Mouse (Mus musculus) colon, adult 2 months (tissue): ENCODE results near the gene Vmn1r192. TPM values are rescaled to one million over a fixed set of nuclear protein-coding genes. Genes with fewer than 3 reads are reported as not detected.

Source experiments
- polyA plus RNA-seq: library from polyadenylated mRNA; depleted of rRNA; stranded (reverse); fragments of >200 nt; gene quantifications from 2 replicates; pipeline ENCODE4 v1.2.3, GENCODE M21; 2012; rRNA removed

Gene Vmn1r192
- polyA plus RNA-seq, result not detected in 2 replicates

DNA sequence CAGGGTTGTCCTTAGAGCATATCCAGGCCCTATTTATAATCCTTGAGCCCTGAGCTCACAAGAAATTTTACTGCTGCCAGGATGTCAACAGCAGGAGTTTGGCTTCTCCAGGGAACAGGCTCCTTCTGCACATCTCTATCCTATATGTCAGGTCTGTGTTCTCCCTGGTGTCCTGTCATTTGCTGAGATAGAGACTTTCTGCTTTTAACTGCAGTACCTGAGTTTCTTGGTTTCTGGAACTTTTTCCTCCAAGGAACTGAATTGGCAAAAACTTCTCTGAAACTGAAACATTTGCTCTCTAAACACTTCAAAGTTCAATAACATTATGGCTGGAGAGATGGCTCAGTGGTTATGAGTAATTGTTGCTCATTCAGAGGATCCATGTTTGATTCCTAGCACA, at the start of gene Vmn1r192:
TSS of gene Vmn1r192 (minus strand) at position 101 of the 400 bp plus-strand sequence.

DNA sequence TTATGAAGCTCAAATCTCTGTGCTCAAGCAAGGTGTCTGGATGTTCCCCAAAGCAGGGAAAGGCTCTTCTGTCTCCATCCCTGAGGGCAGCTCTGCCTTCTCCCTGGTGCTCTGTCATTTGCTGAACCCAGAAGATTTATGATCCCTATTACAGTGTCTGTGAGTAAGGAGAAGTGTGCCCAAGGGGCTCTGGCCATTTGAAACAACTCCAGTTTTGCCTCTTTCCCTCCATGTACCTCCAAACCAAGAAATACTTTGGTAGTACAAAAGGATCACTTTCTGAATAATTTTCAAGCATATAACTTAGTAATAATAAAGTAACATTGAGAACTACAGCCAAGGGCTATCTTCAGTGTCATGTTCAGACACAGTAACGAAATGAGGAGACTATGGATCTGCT, 32.1 kb upstream of the Vmn1r192 start, which contains the start of gene Vmn1r193:
TSS of gene Vmn1r193 (minus strand) at position 101 of the 400 bp plus-strand sequence.

DNA sequence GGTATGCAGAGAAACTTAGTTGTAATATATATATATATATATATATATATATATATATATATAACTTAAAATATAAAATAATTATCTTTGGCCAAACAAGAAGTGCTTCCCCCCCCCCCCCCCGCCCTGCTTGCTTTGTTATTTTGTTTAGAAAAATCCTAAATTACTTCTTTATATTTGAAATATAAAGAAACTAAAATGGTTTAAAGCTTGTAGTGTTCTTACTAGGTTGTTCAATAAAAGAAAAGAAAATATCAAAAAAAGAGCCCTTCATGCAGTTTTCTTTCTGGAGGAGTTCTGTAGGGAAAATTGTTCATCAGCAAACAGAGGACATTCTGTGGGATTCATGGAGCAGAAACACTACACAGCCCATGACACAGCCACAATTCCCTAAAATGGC, 7.1 kb downstream of the Vmn1r192 start, which contains the start of gene Vmn1r191:
TSS of gene Vmn1r191 (minus strand) at position 101 of the 400 bp plus-strand sequence.

Other genes starting within 250 kb of the Vmn1r192 start
- gene Zfp184, start 246.0 kb downstream of the Vmn1r192 start, polyA plus RNA-seq, result 0.06 and 0.16 TPM in 2 replicates
- not detected in 2 replicates for gene Pom121l2, start 209.9 kb downstream of the Vmn1r192 start, polyA plus RNA-seq
- 1.2 and 1.6 TPM in 2 replicates for gene Prss16, start 181.4 kb downstream of the Vmn1r192 start, polyA plus RNA-seq
- 37.2 and 61.6 TPM in 2 replicates for gene Hist1h2ah, start 155.6 kb downstream of the Vmn1r192 start, polyA plus RNA-seq
- 27.3 and 32.1 TPM in 2 replicates for gene Hist1h2bk, start 155.3 kb downstream of the Vmn1r192 start, polyA plus RNA-seq
- gene Hist1h4i, start 149.8 kb downstream of the Vmn1r192 start, polyA plus RNA-seq, result 12.2 and 15.0 TPM in 2 replicates
- 7.1 and 13.4 TPM in 2 replicates for gene Hist1h2ag, start 148.2 kb downstream of the Vmn1r192 start, polyA plus RNA-seq
- 14.1 and 15.9 TPM in 2 replicates for gene Hist1h2bj, start 147.9 kb downstream of the Vmn1r192 start, polyA plus RNA-seq
- not detected in 2 replicates for gene Vmn1r188, start 106.7 kb downstream of the Vmn1r192 start, polyA plus RNA-seq
- not detected in 2 replicates for gene Vmn1r189, start 85.3 kb downstream of the Vmn1r192 start, polyA plus RNA-seq
- not detected in 2 replicates for gene Vmn1r191, start 7.2 kb downstream of the Vmn1r192 start, polyA plus RNA-seq
- not detected in 2 replicates for gene Vmn1r193, start 32.0 kb upstream of the Vmn1r192 start, polyA plus RNA-seq
- gene Vmn1r194, start 53.1 kb upstream of the Vmn1r192 start, polyA plus RNA-seq, result not detected in 2 replicates
- gene Vmn1r195, start 79.4 kb upstream of the Vmn1r192 start, polyA plus RNA-seq, result not detected in 2 replicates
- not detected in 2 replicates for gene Vmn1r196, start 98.8 kb upstream of the Vmn1r192 start, polyA plus RNA-seq
- gene Vmn1r197, start 133.4 kb upstream of the Vmn1r192 start, polyA plus RNA-seq, result not detected in 2 replicates
- gene Vmn1r198, start 159.2 kb upstream of the Vmn1r192 start, polyA plus RNA-seq, result not detected in 2 replicates
- gene Vmn1r199, start 188.7 kb upstream of the Vmn1r192 start, polyA plus RNA-seq, result not detected in 2 replicates
- not detected in 2 replicates for gene Vmn1r200, start 199.2 kb upstream of the Vmn1r192 start, polyA plus RNA-seq